26 mouse cellular contexts compared by ENCODE assay signal in genomic region chr10:128861176-128861575, GRCm38 (mm10). TPM values are rescaled to one million over a fixed set of nuclear protein-coding genes. Genes with fewer than 3 reads are reported as not detected.
DNase-seq lines count a peak whose midpoint lies in the region; ATAC-seq and TF ChIP-seq lines count a peak whose summit lies in the region.
"Had no signal": no experiment of that assay in that cellular context is flagged by ENCODE, and none has a peak within 500 bp of the region (broad histone marks: within the 10 kb centered on the region; RNA-seq: fewer than 3 reads in every experiment).

No protein-coding gene starts in this region.

- ATAC-seq in granulocyte monocyte progenitor cell, adult 5-6 weeks (replicated peaks; ENCODE audit: poor library complexity, severe bottlenecking), result peak; percentile 48
- ATAC-seq: activated CD4-positive, CD25-positive, alpha-beta regulatory T cell, adult 4 months; forebrain, embryonic 13.5 days; forebrain, embryonic 16.5 days; hindbrain, embryonic 16.5 days had no signal

- H3K27me3 ChIP-seq in splenic B cell, adult 2 months (ENCODE audit: control insufficient read depth, insufficient read depth, low read length, poor library complexity, severe bottlenecking), result no peaks in the 10 kb centered on the region
- H3K27me3 ChIP-seq: forebrain, embryonic 13.5 days; heart, embryonic 12.5 days; heart, embryonic 15.5 days; hindbrain, embryonic 13.5 days had no signal

- DNase-seq in spleen, postnatal 36 days (ENCODE audit: low spot score in 2 of 2), result peak; percentile 50 to 65
- no peak for DNase-seq in spleen, adult 12 weeks (ENCODE audit: low spot score)
- DNase-seq in splenic B cell, adult 2 months (ENCODE audit: low read depth, low spot score), result peak; percentile 58
- DNase-seq in layer of hippocampus, adult 2 months (ENCODE audit: low spot score in 2 of 2), result no peak
- no peak for DNase-seq in frontal cortex, postnatal 10 days (ENCODE audit: low spot score in 2 of 2)
- DNase-seq: adrenal gland, adult 8-10 months; adrenal gland, postnatal 25 days; cerebellum, adult 11-12 months; cerebellum, adult 8-10 months; cerebellum, postnatal 10 days; cerebellum, postnatal 36 days; gastrocnemius, adult 2 months; gastrocnemius, postnatal 14 days; heart, adult 18-20 months; heart, postnatal 10 days; heart, postnatal 36 days had no signal

- no peak for TF ChIP-seq CTCF in layer of hippocampus, adult 2 months (conservative IDR thresholded peaks at IDR 0.05)

- H3K27ac ChIP-seq in layer of hippocampus, adult 2 months, result no peak overlapping the region
- H3K27ac ChIP-seq: forebrain, embryonic 10.5 days; forebrain, embryonic 13.5 days; gastrocnemius, adult 2 months; heart, embryonic 15.5 days; hindbrain, embryonic 10.5 days; hindbrain, embryonic 13.5 days had no signal

- H3K36me3 ChIP-seq in splenic B cell, adult 2 months (ENCODE audit: control insufficient read depth, insufficient read depth, low read length, poor library complexity, severe bottlenecking), result peaks cover 3% of the 10 kb centered on the region; the same call in 1 of the 2 replicates

- H3K4me3 ChIP-seq in layer of hippocampus, adult 2 months, result no peak overlapping the region
- H3K4me3 ChIP-seq: forebrain, embryonic 10.5 days; forebrain, embryonic 13.5 days; gastrocnemius, adult 2 months; heart, embryonic 12.5 days; heart, embryonic 15.5 days; hindbrain, embryonic 10.5 days; hindbrain, embryonic 13.5 days had no signal

RNA-seq across cellular contexts. Expression of gene Gdf11, which starts 30.3 kb away (rescaled TPM):
- 0.21 TPM in 1 of 2 replicates, not detected in the other for total RNA-seq in granulocyte monocyte progenitor cell, adult 5-6 weeks (2014; fragmentation: Nextera tagmentation)
- 0.15 TPM in 1 of 2 replicates, not detected in the other for total RNA-seq in granulocyte monocyte progenitor cell, adult 5-6 weeks (2017)
- 10 to 100 TPM; 20.5 to 21.9 TPM for total RNA-seq in layer of hippocampus, adult 2 months (2021)

RNA-seq across cellular contexts. Expression of gene Cd63, which starts 39.6 kb away (rescaled TPM):
- total RNA-seq in granulocyte monocyte progenitor cell, adult 5-6 weeks (2014; fragmentation: Nextera tagmentation), result 139 and 203 TPM in 2 replicates
- 123 and 185 TPM in 2 replicates for total RNA-seq in granulocyte monocyte progenitor cell, adult 5-6 weeks (2017)
- total RNA-seq in layer of hippocampus, adult 2 months (2021), result 10 to 100 TPM; 71.0 to 81.9 TPM

RNA-seq across cellular contexts. Expression of gene Ormdl2, which starts 39.7 kb away (rescaled TPM):
- 33.9 and 84.1 TPM in 2 replicates for total RNA-seq in granulocyte monocyte progenitor cell, adult 5-6 weeks (2014; fragmentation: Nextera tagmentation)
- 82.4 and 147 TPM in 2 replicates for total RNA-seq in granulocyte monocyte progenitor cell, adult 5-6 weeks (2017)
- 1 to 10 TPM; 6.7 to 8.4 TPM for total RNA-seq in layer of hippocampus, adult 2 months (2021)

RNA-seq across cellular contexts. Expression of gene Sarnp, which starts 44.0 kb away (rescaled TPM):
- total RNA-seq in granulocyte monocyte progenitor cell, adult 5-6 weeks (2014; fragmentation: Nextera tagmentation), result 184 and 236 TPM in 2 replicates
- 265 and 272 TPM in 2 replicates for total RNA-seq in granulocyte monocyte progenitor cell, adult 5-6 weeks (2017)
- total RNA-seq in layer of hippocampus, adult 2 months (2021), result 10 to 100 TPM; 39.3 to 42.2 TPM

RNA-seq across cellular contexts. Expression of gene Tmem198b, which starts 57.0 kb away (rescaled TPM):
- 10.8 and 14.4 TPM in 2 replicates for total RNA-seq in granulocyte monocyte progenitor cell, adult 5-6 weeks (2014; fragmentation: Nextera tagmentation)
- total RNA-seq in granulocyte monocyte progenitor cell, adult 5-6 weeks (2017), result 3.4 and 3.6 TPM in 2 replicates
- 10 to 100 TPM in 1 of 2 experiments, 1 to 10 TPM in 1; 9.4 to 10.9 TPM for total RNA-seq in layer of hippocampus, adult 2 months (2021)

Comparison
In these comparisons a context has a peak if more than half of its experiments do, and no peak if none do; other contexts are left out.
1. DNase-seq: peak in spleen, postnatal 36 days (2 of 2) and splenic B cell, adult 2 months (single experiment); none in spleen, adult 12 weeks (single experiment), layer of hippocampus, adult 2 months (0 of 2) and frontal cortex, postnatal 10 days (0 of 2).
2. RNA of gene Gdf11, which starts 30.3 kb away (total RNA-seq): 20.5 to 21.9 TPM in layer of hippocampus, adult 2 months; 0.15 to 0.21 TPM in granulocyte monocyte progenitor cell, adult 5-6 weeks; every median in the first group is over 10 times any median in the second.